Mouse (Mus musculus) CH12.LX (cell line): ENCODE measurements at regions not wholly inside any gene's neighbourhood (a gene's known extent, or its start where the extent isn't known, plus 50 kb on each side); places are given as distances from the start of the nearest gene placed in this dataset.

ENCODE experiments used
- DNase-seq: peaks from one replicate; pipeline ENCODE4 v3.0.0-alpha.2; 2013; ENCODE audit errors: extremely low read depth
- H3K27ac ChIP-seq: 2 replicates; pipeline ENCODE4 v1.5.1; 2012; ENCODE audit warnings: low read depth, mild to moderate bottlenecking, control low read depth, moderate library complexity; ENCODE audit not compliant: insufficient read depth
- H3K27me3 ChIP-seq: replicated peaks from 2 replicates; pipeline ENCODE3; 2012; ENCODE audit warnings: inconsistent platforms
- H3K36me3 ChIP-seq, 2 experiments: replicated peaks in 1 of 2; 2 replicates each; pipeline versions ENCODE3 to v1.6.1; 2012; ENCODE audit warnings: inconsistent platforms in 1 of 2, low read length in 1 of 2, mild to moderate bottlenecking in 1 of 2, mixed read lengths in 1 of 2, moderate library complexity in 1 of 2; ENCODE audit not compliant: control insufficient read depth in 1 of 2, insufficient read depth in 1 of 2
- H3K4me1 ChIP-seq, 2 experiments: 2 replicates each; pipeline ENCODE4 v1.6.1; 2012; ENCODE audit warnings: inconsistent platforms in 1 of 2, moderate library complexity in 1 of 2; ENCODE audit not compliant: insufficient read depth in 2 of 2, control insufficient read depth in 1 of 2
- H3K4me2 ChIP-seq: 2 replicates; pipeline ENCODE4 v1.6.1; 2012; ENCODE audit warnings: low read depth, mild to moderate bottlenecking, control low read depth; ENCODE audit not compliant: poor library complexity, insufficient read depth, severe bottlenecking
- H3K4me3 ChIP-seq, 3 experiments: fragments of 150-350 bp in 1 of 3; sonication (generic) in 1 of 3; replicated peaks in 1 of 3; 2 replicates each; pipeline versions ENCODE3 to v1.5.1; 2011 to 2012; ENCODE audit warnings: low read depth in 2 of 3, low read length in 2 of 3, mild to moderate bottlenecking in 2 of 3, moderate library complexity in 2 of 3, control low read depth in 1 of 3, improper control_type of control experiment in 1 of 3, inconsistent platforms in 1 of 3, mixed read lengths in 1 of 3; ENCODE audit not compliant: poor library complexity in 1 of 3
- H3K79me2 ChIP-seq: replicated peaks from 2 replicates; pipeline ENCODE4 v1.6.1; 2012; ENCODE audit warnings: mild to moderate bottlenecking, moderate library complexity; ENCODE audit not compliant: control insufficient read depth, poor library complexity, insufficient read depth, severe bottlenecking; ENCODE audit errors: extremely low read depth
- H3K9ac ChIP-seq: 2 replicates; pipeline ENCODE4 v1.6.1; 2012; ENCODE audit warnings: low read depth, mild to moderate bottlenecking, control low read depth, moderate library complexity; ENCODE audit not compliant: insufficient read depth
- H3K9me3 ChIP-seq: replicated peaks from 2 replicates; pipeline ENCODE3; 2012; ENCODE audit warnings: low read length, inconsistent platforms, mixed read lengths
- CHD1 ChIP-seq: IDR thresholded peaks from 2 replicates; pipeline ENCODE4 v1.6.1; 2012; ENCODE audit warnings: low read depth, low read length, improper control_type of control experiment, inconsistent platforms
- E2F4 ChIP-seq: IDR thresholded peaks from 2 replicates; pipeline ENCODE4 v1.6.1; 2011; ENCODE audit warnings: low read depth, low read length, improper control_type of control experiment; ENCODE audit not compliant: insufficient replicate concordance
- EP300 ChIP-seq: IDR thresholded peaks from 2 replicates; pipeline ENCODE4 v1.6.1; 2011; ENCODE audit warnings: low read length, improper control_type of control experiment
- HCFC1 ChIP-seq: IDR thresholded peaks from 2 replicates; pipeline ENCODE4 v1.6.1; 2012; ENCODE audit warnings: low read depth, mild to moderate bottlenecking, inconsistent platforms, low read length, improper control_type of control experiment
- JUN ChIP-seq: IDR thresholded peaks from 2 replicates; pipeline ENCODE4 v1.6.1; 2011; ENCODE audit warnings: low read depth, mild to moderate bottlenecking, low read length, improper control_type of control experiment, moderate library complexity; ENCODE audit not compliant: insufficient read depth
- JUND ChIP-seq: conservative IDR thresholded peaks from 2 replicates; pipeline ENCODE4 v1.6.1; 2011; ENCODE audit warnings: low read depth, low read length, improper control_type of control experiment
- KAT2A ChIP-seq: IDR thresholded peaks from 2 replicates; pipeline ENCODE4 v1.6.1; 2012; ENCODE audit warnings: low read length, improper control_type of control experiment, inconsistent platforms; ENCODE audit not compliant: insufficient replicate concordance
- MAFK ChIP-seq: IDR thresholded peaks from 2 replicates; pipeline ENCODE4 v1.6.1; 2011; ENCODE audit warnings: low read length, improper control_type of control experiment; ENCODE audit not compliant: insufficient replicate concordance
- MEF2A ChIP-seq: IDR thresholded peaks from 2 replicates; pipeline ENCODE4 v1.6.1; 2014; ENCODE audit warnings: low read depth, mild to moderate bottlenecking, inconsistent platforms, low read length, improper control_type of control experiment, borderline replicate concordance
- MXI1 ChIP-seq: IDR thresholded peaks from 2 replicates; pipeline ENCODE4 v1.6.1; 2011; ENCODE audit warnings: mild to moderate bottlenecking, low read depth, low read length, improper control_type of control experiment
- MYC ChIP-seq: IDR thresholded peaks from 2 replicates; pipeline ENCODE4 v1.6.1; 2011; ENCODE audit warnings: low read depth, mild to moderate bottlenecking, improper control_type of control experiment, low read length
- PAX5 ChIP-seq: IDR thresholded peaks from 2 replicates; pipeline ENCODE4 v1.6.1; 2012; ENCODE audit warnings: low read length, inconsistent platforms, mixed read lengths
- POLR2A ChIP-seq: IDR thresholded peaks from 2 replicates; pipeline ENCODE4 v1.6.1; 2011; ENCODE audit warnings: low read depth, mild to moderate bottlenecking, improper control_type of control experiment, low read length
- SIN3A ChIP-seq: IDR thresholded peaks from 2 replicates; pipeline ENCODE4 v1.6.1; 2012; ENCODE audit warnings: low read length, improper control_type of control experiment, inconsistent platforms
- SMC3 ChIP-seq: IDR thresholded peaks from 2 replicates; pipeline ENCODE4 v1.6.1; 2011; ENCODE audit warnings: low read depth, low read length, improper control_type of control experiment
- TBP ChIP-seq: conservative IDR thresholded peaks from 2 replicates; pipeline ENCODE4 v1.6.1; 2011; ENCODE audit warnings: low read depth, low read length, improper control_type of control experiment
- TCF12 ChIP-seq: IDR thresholded peaks from 2 replicates; pipeline ENCODE4 v1.6.1; 2014; ENCODE audit warnings: low read depth, mild to moderate bottlenecking, inconsistent platforms, low read length, improper control_type of control experiment
- USF1 ChIP-seq: IDR thresholded peaks from 2 replicates; pipeline ENCODE4 v1.6.1; 2014; ENCODE audit warnings: low read depth, mild to moderate bottlenecking, inconsistent platforms, low read length, improper control_type of control experiment
- USF2 ChIP-seq: conservative IDR thresholded peaks from 2 replicates; pipeline ENCODE4 v1.6.1; 2011; ENCODE audit warnings: low read depth, low read length, improper control_type of control experiment
- ZMIZ1 ChIP-seq: IDR thresholded peaks from 2 replicates; pipeline ENCODE4 v1.6.1; 2012; ENCODE audit warnings: low read depth, mild to moderate bottlenecking, inconsistent platforms, low read length, improper control_type of control experiment
- dilution Hi-C: fragments of 300-500 bp; cut with MboI; formaldehyde crosslinking; loops from 2 replicates; pipeline ENCODE4 v1.14.3; 2020; ENCODE audit warnings: low sequenced_read_pairs; ENCODE audit not compliant: extremely low pct_unique_long_range_greater_than_20kb, extremely low pct_ligation_motif_present
- in situ Hi-C: fragments of 300-500 bp; cut with MboI; formaldehyde crosslinking; loops from 3 replicates; pipeline ENCODE4 v1.14.3; 2019; ENCODE audit warnings: low sequenced_read_pairs, low pct_ligation_motif_present, low pct_unique_long_range_greater_than_20kb, mixed read lengths

DNA sequence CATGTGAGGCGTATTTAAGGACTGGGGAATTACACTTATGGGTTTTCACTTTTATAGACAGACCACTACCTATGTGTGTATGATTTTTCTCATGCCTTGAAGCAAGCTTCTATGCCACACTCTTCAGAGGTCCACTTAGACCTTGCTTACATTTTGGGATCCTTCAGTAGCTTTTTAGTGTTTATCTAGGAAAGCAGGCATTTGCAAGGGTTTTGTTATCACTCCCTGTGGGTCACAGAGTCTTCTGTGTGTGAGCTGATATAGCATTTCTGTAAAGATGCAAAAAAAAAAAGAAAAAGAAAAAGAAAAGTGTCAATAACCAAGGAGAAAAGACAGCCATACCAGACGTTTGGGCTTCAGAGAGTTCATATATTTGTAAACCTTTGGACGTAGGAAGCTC lies 260.4 kb upstream of the Fam98a start:
- dilution Hi-C loops: no loop called here
- no peak for DNase-seq
- no peaks in the 10 kb centered on the region for H3K4me1 ChIP-seq

DNA sequence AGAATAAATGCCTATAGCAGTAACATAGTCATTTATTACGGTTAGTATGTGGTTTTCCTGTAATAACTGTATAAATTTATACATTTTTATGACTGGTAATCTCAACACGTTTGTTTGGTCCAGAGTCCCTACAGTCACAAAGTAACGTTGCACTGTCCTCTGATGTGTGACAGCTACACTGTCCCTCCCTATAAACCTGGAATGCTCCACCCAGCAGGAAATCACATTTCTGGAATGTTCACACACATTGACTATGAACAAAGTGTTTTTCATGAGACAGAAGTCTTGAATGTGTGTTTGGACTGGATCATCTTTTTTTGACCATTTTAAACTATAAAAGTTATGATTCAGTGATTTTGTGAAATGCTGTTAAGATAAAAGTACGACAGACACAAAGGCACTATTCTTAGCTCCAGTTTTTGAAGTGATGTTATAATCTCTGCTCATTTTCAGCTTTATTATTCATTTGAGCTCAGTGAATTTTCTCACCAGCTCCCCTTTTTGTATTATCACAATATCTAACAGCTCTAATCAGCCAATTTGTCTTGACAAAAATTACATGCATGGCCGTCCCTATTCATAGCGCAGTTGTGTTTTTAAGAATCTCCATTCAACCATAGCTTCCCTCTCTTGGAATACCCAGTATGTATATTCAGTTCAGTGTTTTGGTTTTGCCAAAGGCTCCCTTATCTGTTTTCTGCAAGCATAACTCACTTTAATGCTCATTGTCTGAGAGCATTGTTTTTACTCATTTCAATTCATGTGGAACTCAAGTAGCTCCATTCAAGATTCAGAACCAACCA lies 257.0 kb upstream of the Fam98a start:
- H3K27me3 ChIP-seq: no peaks in the 10 kb centered on the region
- no peak overlapping the region for H3K4me2 ChIP-seq
- no peak overlapping the region for H3K27ac ChIP-seq
- no peaks in the 10 kb centered on the region for H3K36me3 ChIP-seq
- no peaks in the 10 kb centered on the region for H3K4me1 ChIP-seq
- dilution Hi-C loops (no loop called here), in situ Hi-C loops (no loop called here)
- H3K9me3 ChIP-seq: no peaks in the 10 kb centered on the region
- no peaks in the 10 kb centered on the region for H3K79me2 ChIP-seq
- DNase-seq: no peak
- no peak for TF ChIP-seq POLR2A
- TF ChIP-seq USF1: no peak
- no peak for TF ChIP-seq KAT2A
- TF ChIP-seq SIN3A: no peak
- TF ChIP-seq TBP: no peak
- no peak for TF ChIP-seq E2F4
- H3K9ac ChIP-seq: no peak overlapping the region
- H3K4me3 ChIP-seq: no peak overlapping the region

More for the DNA sequence above, 260.4 kb upstream of the Fam98a start:
- Histone ChIP-seq H3K4me2 (no peak overlapping the region), H3K27ac (no peak overlapping the region), H3K27me3 (no peaks in the 10 kb centered on the region), H3K4me3 (no peak overlapping the region), H3K9me3 (no peaks in the 10 kb centered on the region), H3K79me2 (no peaks in the 10 kb centered on the region), H3K36me3 (no peaks in the 10 kb centered on the region), H3K9ac (no peak overlapping the region)
- TF ChIP-seq KAT2A (no peak), USF2 (no peak), TCF12 (no peak), MXI1 (no peak), SIN3A (no peak), USF1 (no peak), JUN (no peak), ZMIZ1 (no peak), EP300 (no peak), SMC3 (no peak), MYC (no peak), PAX5 (no peak), JUND (no peak), CHD1 (no peak), E2F4 (no peak), HCFC1 (no peak), MEF2A (no peak), MAFK (no peak)
- in situ Hi-C loops: no loop called here
